Mouse (Mus musculus) kidney, postnatal 36 days (tissue): Measurements from ENCODE around the gene Pcsk7.

ENCODE experiments used
- DNase-seq, 2 experiments: peaks; one replicate each; pipeline ENCODE4 v3.0.0; 2021 to 2022; ENCODE audit warnings: mixed read lengths in 2 of 2

Pcsk7 gene

DNA sequence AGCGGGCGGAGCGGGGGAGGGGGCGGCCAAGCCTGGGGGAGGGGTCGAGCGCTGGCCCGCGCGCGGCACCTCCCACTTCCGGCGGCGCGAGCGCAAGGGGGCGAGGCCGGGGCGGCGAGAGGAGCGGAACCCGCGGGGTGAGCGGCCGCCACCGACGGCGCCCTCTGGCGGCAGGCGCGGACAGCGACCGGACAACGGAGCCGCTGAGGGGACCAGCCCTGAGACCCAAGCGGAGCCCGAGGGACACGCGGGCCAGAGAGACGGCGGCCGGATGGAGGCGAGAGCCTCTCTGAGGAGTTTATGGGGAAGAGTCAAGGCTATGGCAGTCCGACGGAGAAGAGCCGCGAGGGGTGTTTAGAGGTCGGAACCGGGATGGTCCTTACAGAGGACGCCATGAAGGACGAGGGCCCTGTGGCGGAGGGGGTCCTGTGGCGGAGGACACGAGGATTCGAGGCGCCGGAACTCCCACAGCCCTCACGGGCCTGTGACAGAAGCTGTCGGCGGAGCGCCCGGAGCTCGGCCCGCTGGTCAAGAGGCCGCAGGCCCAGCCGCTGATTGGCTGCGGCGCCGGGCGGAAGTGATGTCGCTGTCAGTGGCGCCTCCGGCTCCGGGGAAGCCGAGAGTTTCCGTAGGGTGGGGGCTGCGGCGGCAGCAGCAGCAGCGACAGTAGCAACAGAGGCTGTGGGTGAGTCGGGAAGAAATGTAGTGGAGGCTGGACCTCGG, at the start of gene Pcsk7, which contains the start of gene Rnf214:
Gene Pcsk7 (plus strand): TSS at position 143 of the 723 bp plus-strand sequence.
Gene Rnf214 (minus strand): TSS at position 557 of the 723 bp plus-strand sequence.
- DNase-seq: peak; percentile 95 to 96

DNA sequence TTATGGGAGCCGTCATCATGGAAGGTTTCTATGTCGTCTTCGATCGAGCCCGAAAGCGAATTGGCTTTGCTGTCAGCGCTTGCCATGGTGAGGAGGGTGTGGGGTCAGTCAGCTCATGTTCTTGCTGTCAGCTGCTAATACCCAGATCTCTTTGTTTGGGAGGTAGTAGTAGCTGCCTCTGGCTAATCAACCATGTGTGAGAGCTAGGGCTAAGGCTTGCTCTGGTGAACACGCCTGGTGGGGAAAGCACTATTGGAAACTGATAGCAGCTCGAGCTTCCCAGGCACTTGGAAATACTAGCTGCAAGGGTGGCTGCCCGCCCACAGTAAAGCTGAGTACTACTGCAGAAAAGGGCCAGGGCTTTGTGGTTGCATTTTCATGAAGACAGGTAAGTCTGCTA, 46.9 kb upstream of the Pcsk7 start:
- DNase-seq: no peak

DNA sequence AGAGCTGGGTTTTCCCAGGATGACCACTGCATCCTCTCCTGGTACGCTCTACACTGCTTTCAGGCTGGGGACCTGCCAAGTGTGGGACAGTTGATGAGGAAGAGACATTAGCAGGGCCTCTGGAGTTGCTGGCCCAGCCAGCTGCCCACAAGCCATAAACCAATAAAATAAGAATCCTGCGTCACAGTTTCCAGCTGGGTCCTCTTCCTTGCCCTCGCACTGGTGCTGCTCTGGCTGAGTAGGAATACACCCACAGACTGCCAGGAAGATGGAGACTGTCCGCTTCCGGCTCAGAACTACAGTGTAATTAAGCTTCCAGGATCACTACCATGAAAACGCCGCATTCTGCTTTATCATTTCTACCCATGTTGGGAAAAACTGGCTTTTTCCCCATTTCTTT, 44.5 kb upstream of the Pcsk7 start:
- DNase-seq: no peak

DNA sequence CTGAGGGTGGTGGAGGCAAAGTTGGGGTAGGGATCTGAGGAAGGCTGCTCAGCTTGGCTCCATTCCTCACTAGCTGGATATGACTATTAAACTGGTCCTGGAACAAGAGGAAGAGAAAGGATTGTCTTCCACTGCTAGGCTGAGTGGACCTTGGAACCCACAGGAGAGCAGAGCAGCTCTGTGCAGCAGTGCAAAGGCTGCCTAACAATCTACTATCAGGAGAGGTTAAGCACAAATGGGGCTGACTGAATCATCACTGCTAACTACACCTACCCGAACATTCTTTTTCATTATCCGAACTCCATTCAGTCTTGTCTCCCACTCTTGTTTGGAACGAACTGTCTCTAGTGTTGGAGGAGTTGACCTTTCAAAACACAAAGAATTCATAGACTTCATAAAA, 37.1 kb upstream of the Pcsk7 start:
- no peak for DNase-seq

DNA sequence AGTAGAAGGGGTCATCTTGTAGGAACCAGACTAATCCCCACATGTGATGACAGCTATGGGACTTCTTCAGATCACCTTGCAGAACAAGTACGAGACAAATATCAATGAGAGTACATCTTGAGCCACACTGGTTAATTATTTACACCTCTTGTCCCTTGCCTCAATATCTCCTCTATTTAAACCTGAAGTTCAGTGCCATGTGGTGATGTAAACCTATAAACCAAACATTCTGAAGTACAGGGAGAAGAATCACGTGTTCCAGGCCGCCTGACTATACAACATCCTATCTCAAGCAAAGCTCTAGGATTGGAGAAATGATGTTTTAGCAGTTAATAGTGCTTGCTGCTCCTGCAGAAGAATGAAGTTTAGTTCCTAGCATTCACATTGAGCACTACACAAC, 36.0 kb upstream of the Pcsk7 start:
- DNase-seq: no peak

GRCm38 (mm10) chr9:45877928-45878327, 28.4 kb upstream of the Pcsk7 start:
- peak; percentile 66 to 72 for DNase-seq

GRCm38 (mm10) chr9:45893681-45894080, 12.6 kb upstream of the Pcsk7 start:
- no peak for DNase-seq

GRCm38 (mm10) chr9:45905196-45905595, 1.1 kb upstream of the Pcsk7 start:
- DNase-seq: no peak

- peak in 1 of 2 experiments; percentile 44 for DNase-seq
These were observed 473 bp upstream of the Pcsk7 start for GRCm38 (mm10) chr9:45905811-45906237.

- no peak for DNase-seq
These were observed 756 bp downstream of the Pcsk7 start for GRCm38 (mm10) chr9:45907078-45907428.

GRCm38 (mm10) chr9:45910995-45911394, 4.7 kb downstream of the Pcsk7 start:
- DNase-seq: no peak

DNA sequence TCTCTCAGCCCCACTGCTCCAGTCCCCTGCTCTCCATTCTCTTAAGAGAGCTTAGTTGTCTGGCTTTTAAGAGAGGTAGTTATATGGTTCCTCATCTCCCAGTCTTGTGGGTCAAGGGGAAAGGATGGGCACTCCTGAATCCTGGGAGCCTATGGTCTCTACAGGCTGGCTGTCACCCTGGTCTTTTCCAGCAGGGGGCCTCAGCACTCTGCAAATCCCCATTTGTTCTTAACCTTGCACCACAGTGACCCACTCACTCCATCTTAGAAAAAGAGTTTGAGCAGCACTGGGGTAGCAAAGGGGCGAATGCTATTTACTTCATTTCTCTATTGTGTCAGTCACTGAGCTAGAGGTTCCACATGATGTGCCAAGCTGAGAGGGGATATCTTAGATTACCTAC, 5.4 kb downstream of the Pcsk7 start:
- DNase-seq: peak; percentile 54 to 84

DNA sequence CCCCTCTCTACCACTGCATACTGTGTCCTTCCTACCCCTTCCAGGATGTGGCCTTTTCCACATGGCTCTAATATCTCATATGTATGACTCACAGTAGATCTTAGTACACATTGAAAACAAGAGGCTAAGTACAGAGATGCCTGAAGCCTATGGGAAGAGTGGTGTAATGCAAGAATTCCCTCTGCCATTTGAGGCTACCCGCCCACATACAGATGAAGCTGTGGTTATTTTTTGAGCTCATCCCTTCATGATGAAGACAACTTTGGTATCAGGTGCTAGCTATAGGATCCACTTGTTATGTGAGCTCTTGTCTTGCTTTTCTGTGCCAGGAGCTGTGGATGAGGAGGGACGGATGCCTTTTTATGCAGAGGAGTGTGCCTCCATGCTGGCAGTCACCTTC, 9.4 kb downstream of the Pcsk7 start:
- DNase-seq: no peak

DNA sequence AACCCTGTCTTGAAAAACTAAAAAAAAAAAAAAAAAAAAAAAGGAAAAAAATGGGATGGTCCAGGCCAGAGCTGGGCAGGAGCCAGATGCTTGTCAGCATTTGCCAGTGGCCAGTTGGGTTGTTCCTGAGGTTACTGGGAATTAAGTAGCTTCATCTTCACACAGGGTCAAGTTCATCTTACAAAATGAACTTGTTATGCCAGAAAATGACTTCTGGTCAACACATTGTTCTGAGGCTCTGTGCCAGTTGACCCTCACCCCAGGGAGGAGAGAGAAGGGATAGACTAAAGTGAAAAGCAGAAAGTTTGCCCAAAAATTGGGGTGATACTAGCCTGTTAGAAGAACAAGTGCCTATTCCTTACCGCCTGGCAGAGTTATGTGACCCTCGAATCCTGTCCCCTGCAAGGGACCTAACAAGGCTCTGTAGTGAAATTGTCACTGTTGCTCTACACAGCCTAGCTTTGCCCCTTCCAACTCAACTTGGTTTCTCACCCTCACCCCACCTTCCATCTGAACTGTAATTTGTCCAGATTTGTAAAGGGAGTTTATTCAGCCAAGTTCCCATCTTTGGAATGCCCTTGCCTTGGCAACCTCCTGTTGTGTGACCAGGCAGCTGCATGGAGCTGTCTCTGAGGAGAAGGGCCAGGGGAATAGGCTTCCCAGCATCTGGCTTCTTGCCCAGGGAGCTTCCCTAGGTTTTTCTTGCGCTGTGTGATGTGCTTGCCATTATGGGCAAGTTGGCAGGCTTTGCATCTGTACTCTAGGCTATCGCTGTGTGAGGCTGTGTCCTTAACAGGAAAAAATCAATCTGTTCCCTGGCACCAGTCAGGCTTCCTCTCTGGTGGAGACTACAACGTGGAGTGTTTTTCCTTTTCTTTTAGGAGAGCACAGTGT, 11.0 kb downstream of the Pcsk7 start:
- peak; percentile 78 to 79 for DNase-seq

DNA sequence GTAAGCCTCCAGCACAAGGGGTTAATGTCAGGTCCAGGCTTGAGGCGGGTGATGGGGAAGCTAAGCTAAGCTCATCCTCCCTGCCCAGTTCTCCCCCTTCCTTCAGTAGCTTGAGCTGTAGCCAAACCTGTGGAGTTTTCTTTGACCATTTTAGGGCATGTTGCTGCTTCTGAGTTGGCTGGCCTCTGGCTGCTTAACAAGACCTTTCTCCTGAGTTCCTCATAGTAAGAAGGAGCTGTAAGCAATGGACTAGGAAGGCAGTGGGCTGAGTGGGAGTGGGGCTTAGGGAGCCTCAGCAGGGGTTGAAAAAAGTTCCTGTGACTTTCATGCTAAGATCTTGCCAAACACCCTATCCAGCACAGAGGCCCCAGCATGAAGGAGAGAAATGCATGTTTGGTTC, 13.6 kb downstream of the Pcsk7 start:
- peak in 1 of 2 experiments; percentile 32 for DNase-seq

- no peak for DNase-seq
These were observed 23.0 kb downstream of the Pcsk7 start for GRCm38 (mm10) chr9:45929285-45929684.

DNA sequence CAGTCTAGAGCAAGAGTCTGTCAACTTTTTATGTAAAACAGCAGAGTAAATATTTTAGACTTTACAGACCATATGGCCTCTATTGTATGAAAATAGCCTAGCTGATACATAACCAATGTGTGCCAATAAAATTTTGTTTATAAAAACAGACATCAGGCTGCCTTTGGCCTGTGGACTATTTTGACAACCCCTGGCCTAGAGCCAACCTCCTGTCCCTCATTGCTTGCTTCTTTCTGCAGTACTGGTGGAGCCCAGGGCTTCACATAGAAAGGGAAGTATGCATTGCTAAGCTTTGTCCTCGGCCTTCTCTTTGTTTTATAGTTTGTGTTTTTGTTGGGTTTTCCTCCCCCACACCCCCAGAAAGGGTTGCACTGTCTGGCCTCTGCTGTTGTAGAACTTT, 25.7 kb downstream of the Pcsk7 start:
- peak; percentile 38 to 62 for DNase-seq

GRCm38 (mm10) chr9:45932571-45933415, 26.5 kb downstream of the Pcsk7 start:
- DNase-seq: peak; percentile 51

GRCm38 (mm10) chr9:45935628-45936210, 29.4 kb downstream of the Pcsk7 start, which contains the start of gene Tagln:
Tagln (minus strand) TSS chr9:45936058.
- DNase-seq: peak; percentile 41 to 49

DNA sequence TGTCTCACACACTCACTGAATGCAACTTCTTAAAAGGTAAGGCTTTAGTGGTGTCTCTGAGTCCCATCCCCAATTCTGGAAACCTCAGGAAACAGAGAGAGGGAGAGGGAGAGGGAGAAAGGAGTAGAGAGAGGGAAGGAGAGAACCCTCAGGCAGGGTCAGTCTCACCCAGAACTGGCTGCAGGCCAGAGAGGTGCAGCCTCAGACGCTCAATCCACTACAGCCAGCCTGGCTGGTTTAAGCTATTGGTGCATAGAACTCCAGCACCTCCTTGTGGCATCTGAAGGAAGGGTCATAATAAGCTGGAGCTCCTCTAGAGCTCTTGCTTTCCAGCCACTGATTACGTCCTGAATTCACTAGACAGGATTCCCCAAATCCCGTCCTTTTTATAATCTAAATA, 30.6 kb downstream of the Pcsk7 start:
- peak; percentile 85 to 88 for DNase-seq

DNA sequence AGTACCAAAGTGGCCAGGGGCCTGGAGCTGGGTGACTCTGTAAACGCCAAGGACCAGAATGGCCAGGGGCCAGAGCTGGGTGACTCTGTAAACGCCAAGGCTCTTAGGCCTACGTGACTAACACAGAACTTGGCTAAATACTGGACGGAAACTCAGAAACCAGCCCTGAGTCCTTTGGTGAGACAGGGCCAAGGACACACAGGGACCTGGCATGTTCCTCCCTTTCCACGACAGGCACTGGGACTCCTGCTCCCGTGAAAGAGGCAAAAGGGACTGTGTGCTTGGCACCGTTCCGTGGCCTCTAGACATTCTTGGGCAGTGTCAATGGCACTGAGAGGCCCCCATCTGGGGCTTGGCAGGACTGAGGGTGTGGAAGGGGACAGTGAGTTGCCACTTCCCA, 31.8 kb downstream of the Pcsk7 start:
- DNase-seq: peak in 1 of 2 experiments; percentile 36

DNA sequence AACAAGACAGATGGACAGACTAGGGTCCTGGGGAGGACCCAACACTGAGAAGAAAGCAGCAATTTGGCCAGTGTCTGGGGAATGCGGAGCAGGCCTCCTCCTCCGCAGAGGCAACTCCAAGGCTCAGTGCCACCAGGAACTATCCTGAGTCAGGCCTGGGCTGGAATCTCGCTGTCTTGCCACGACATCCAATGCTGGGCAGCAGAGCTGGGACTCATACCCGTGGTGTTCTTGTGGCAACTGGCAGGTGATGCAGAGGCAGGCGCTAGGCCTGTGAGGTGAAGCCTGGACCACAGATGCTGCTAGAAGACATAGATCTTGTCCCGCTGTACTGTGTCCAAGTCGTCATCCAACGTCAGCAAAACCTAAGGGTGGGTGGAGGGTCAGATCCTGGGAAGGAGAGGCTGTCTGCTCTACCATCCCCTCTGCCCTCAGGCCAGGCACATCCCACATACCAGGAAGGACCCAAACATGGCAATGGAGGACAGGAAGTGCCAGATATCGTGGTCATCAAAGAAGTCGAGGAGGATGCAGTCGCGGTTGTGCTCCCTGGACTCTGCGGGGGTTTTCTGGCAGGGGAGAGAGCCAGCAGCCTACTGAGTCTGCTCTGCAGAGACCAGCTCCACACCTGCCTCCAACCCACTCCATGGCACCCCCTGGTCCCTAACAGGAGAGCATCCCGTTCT, 32.8 kb downstream of the Pcsk7 start:
- no peak for DNase-seq
